Mouse (Mus musculus): ENCODE data around the gene Prr30. TPM values are rescaled to one million over a fixed set of nuclear protein-coding genes. Genes with fewer than 3 reads are reported as not detected.
A peak's percentile ranks its signal among the peaks of the same experiment; 100 is the strongest.
"Not testable (repeated sequence)": the region's sequence is repeated elsewhere in the genome, so short reads cannot be mapped to it uniquely, and the experiment has no call there.

Gene Prr30
- polyA plus RNA-seq (2012; rRNA removed) = 0.06 and 0.08 TPM in 2 replicates

- DNase-seq (ENCODE audit: extremely low spot score in 1 of 2, low spot score in 1 of 2) = no peak
Measured at GRCm38 (mm10) chr14:101200230-101200629, at the start of gene Prr30. Gene Prr30, minus strand, starts transcription at chr14:101200330.

- no peak for DNase-seq (ENCODE audit: extremely low spot score in 1 of 2, low spot score in 1 of 2)
Measured at GRCm38 (mm10) chr14:101246793-101247192, 46.7 kb upstream of the Prr30 start.

DNA sequence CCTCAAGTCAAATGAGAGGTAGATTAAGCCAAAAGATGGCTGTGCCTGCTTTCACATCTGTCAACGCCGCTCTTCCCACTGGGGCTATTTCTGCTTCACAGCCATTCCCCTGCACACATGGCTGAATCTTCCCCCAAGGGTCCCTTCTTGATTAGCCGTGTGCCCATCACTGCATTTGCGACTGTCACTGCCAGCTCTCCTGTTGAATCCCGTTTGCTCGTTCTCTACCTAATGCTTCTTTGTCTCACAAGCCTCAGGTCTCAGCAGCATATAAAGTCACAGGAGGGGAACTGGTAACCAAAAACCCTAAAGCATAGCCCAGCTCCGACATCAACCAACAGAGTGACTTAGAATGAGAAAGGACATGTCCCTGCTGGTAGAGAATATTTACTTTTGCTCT lies 45.6 kb upstream of the Prr30 start:
- DNase-seq (ENCODE audit: extremely low spot score in 1 of 2, low spot score in 1 of 2) = no peak

- DNase-seq (ENCODE audit: extremely low spot score in 1 of 2, low spot score in 1 of 2) = not testable (repeated sequence)
Measured at GRCm38 (mm10) chr14:101244441-101244840, 44.3 kb upstream of the Prr30 start.

- no peak for DNase-seq (ENCODE audit: extremely low spot score in 1 of 2, low spot score in 1 of 2)
Measured at GRCm38 (mm10) chr14:101237965-101238364, 37.8 kb upstream of the Prr30 start.

GRCm38 (mm10) chr14:101229068-101229467 lies 28.9 kb upstream of the Prr30 start:
- DNase-seq (ENCODE audit: extremely low spot score in 1 of 2, low spot score in 1 of 2) = peak; percentile 4 to 5

DNA sequence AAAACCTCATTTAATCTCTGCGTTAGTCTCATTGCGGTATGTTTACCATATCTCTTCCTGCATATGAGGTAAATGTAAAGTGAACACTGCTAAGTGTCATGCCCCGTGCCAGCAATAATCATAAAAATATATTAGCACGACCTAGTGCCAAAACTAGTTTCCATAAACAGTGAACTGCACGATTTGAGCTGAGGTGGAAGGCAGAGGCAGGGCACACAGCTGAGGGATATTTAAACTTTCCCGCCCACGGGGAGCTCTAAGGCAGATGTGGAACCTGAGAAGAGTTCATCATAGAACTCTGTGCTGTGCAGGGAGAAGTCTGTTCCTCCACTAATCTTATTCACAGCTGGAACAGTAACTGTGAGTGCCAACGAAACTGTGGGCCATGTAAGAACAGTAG lies 22.2 kb upstream of the Prr30 start:
- no peak for DNase-seq (ENCODE audit: extremely low spot score in 1 of 2, low spot score in 1 of 2)

DNA sequence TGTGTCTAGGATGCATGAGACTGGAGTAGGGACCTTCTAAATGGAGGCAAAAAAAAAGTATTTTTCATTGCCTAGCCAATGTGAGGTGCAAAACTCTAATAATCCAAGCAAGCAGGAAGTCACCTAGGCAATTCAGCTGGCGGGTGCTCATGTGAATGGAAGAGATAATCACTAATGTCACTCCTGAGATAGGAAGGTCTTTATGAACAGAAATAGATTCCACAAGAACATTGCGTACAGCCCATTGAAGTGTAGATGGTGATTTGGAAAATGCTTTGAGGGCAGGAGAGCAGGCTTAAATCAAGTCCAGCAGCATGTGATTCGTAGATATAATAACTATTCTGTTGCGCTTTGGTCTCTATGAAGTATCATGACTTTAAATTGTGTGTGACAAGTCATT lies 27.9 kb downstream of the Prr30 start:
- DNase-seq (ENCODE audit: extremely low spot score in 1 of 2, low spot score in 1 of 2) = no peak

All from frontal cortex, adult 2 months (tissue).